Mouse (Mus musculus) lung, postnatal 0 days (tissue): ENCODE results near the gene Blnk.

Experiments
- CTCF ChIP-seq: IDR thresholded peaks from 2 replicates; pipeline ENCODE4 v1.5.1; 2016; ENCODE audit warnings: antibody characterized with exemption, mild to moderate bottlenecking
- EP300 ChIP-seq: IDR thresholded peaks from 2 replicates; pipeline ENCODE4 v1.6.1; 2016; ENCODE audit warnings: antibody characterized with exemption, mild to moderate bottlenecking, control low read depth

- TF ChIP-seq CTCF (no peak), EP300 (no peak)
These were observed 2.7 kb downstream of the Blnk start for GRCm38 (mm10) chr19:40991626-40992025.
